Mouse (Mus musculus): ENCODE data around the gene Acp6. TPM values are rescaled to one million over a fixed set of nuclear protein-coding genes. Genes with fewer than 3 reads are reported as not detected.

Acp6 gene
- polyA plus RNA-seq, 2 experiments: 11.1 to 13.8 TPM

GRCm38 (mm10) chr3:97159986-97160385, 1.4 kb downstream of the Acp6 start:
- ATAC-seq (ENCODE audit: insufficient read depth) (no peak), DNase-seq (ENCODE audit: low read depth in 3 of 3, low spot score in 3 of 3) (no peak)
- no peaks in the 10 kb centered on the region for H3K36me3 ChIP-seq (replicated peaks; ENCODE audit: control insufficient read depth, insufficient read depth, low read depth)
- no peak overlapping the region for H3K27ac ChIP-seq
- WGBS (ENCODE audit: insufficient replicate concordance): 47% methylated on average over 2 of the region's 2 CpGs
- TF ChIP-seq CTCF (IDR thresholded peaks at IDR 0.05; ENCODE audit: low read depth) (no peak), EP300 (IDR thresholded peaks at IDR 0.05; ENCODE audit: low read depth) (no peak)
- H3K4me2 ChIP-seq (ENCODE audit: low read depth): peak overlapping the region; percentile 71
- H3K4me3 ChIP-seq (ENCODE audit: insufficient read depth in 1 of 2, low read depth in 2 of 2, low read length in 2 of 2): peak overlapping the region in 1 of 2 experiments; percentile 88; a peak in 2 of 4 replicates
- peaks cover 2 to 15% of the 10 kb centered on the region in 2 experiments; a peak in 2 of 4 replicates for H3K4me1 ChIP-seq (replicated peaks; ENCODE audit: control insufficient read depth in 2 of 2, insufficient read depth in 2 of 2, low read length in 1 of 2)
- no peaks in the 10 kb centered on the region for H3K27me3 ChIP-seq (ENCODE audit: control insufficient read depth, insufficient read depth, low read length)
- H3K9me3 ChIP-seq (ENCODE audit: control insufficient read depth, low read length): no peaks in the 10 kb centered on the region
- H3K9ac ChIP-seq (replicated peaks): peak overlapping the region; percentile 82; the same call in 1 of the 2 replicates

DNA sequence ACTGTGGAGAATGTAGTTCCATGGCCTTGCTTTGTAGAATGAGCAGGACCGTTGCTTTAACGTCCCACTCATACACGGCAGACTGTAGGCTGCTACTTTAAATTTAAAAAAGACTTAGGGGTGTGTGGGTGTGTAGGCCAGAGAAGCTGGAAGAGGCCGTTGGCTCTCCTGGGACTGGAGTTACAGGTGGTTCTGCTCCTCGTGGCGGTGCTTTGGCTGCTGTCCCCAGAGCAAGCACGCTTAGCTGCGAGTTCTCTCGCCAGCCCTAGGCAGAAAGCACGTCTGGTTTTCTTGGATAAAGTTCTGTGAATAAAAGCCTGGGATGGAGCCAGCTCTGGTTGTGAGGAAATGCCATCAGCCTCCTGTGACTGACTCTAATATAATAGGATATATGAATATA, 2.3 kb downstream of the Acp6 start:
- ATAC-seq (ENCODE audit: insufficient read depth): no peak
- peaks cover 2 to 15% of the 10 kb centered on the region in 2 experiments; a peak in 2 of 4 replicates for H3K4me1 ChIP-seq (replicated peaks; ENCODE audit: control insufficient read depth in 2 of 2, insufficient read depth in 2 of 2, low read length in 1 of 2)
- H3K4me3 ChIP-seq (ENCODE audit: insufficient read depth in 1 of 2, low read depth in 2 of 2, low read length in 2 of 2): no peak overlapping the region
- no peak overlapping the region for H3K4me2 ChIP-seq (ENCODE audit: low read depth)
- H3K9ac ChIP-seq (replicated peaks): no peak overlapping the region
- no peak overlapping the region for H3K27ac ChIP-seq
- no peaks in the 10 kb centered on the region for H3K36me3 ChIP-seq (replicated peaks; ENCODE audit: control insufficient read depth, insufficient read depth, low read depth)
- TF ChIP-seq EP300 (IDR thresholded peaks at IDR 0.05; ENCODE audit: low read depth): no peak
- no peak for TF ChIP-seq CTCF (IDR thresholded peaks at IDR 0.05; ENCODE audit: low read depth)
- H3K9me3 ChIP-seq (ENCODE audit: control insufficient read depth, low read length): no peaks in the 10 kb centered on the region
- WGBS (ENCODE audit: insufficient replicate concordance): 78% methylated on average over 10 of the region's 10 CpGs
- no peak for DNase-seq (ENCODE audit: low read depth in 3 of 3, low spot score in 3 of 3)
- no peaks in the 10 kb centered on the region for H3K27me3 ChIP-seq (ENCODE audit: control insufficient read depth, insufficient read depth, low read length)

- no peak overlapping the region for H3K4me3 ChIP-seq (ENCODE audit: insufficient read depth in 1 of 2, low read depth in 2 of 2, low read length in 2 of 2)
- TF ChIP-seq CTCF (IDR thresholded peaks at IDR 0.05; ENCODE audit: low read depth) (no peak), EP300 (IDR thresholded peaks at IDR 0.05; ENCODE audit: low read depth) (no peak)
- no peaks in the 10 kb centered on the region for H3K36me3 ChIP-seq (replicated peaks; ENCODE audit: control insufficient read depth, insufficient read depth, low read depth)
- no peak overlapping the region for H3K9ac ChIP-seq (replicated peaks)
- no peaks in the 10 kb centered on the region for H3K27me3 ChIP-seq (ENCODE audit: control insufficient read depth, insufficient read depth, low read length)
- H3K27ac ChIP-seq: no peak overlapping the region
- DNase-seq (ENCODE audit: low read depth in 3 of 3, low spot score in 3 of 3) (no peak), ATAC-seq (ENCODE audit: insufficient read depth) (no peak)
- no peaks in the 10 kb centered on the region for H3K9me3 ChIP-seq (ENCODE audit: control insufficient read depth, low read length)
- peaks cover 2 to 15% of the 10 kb centered on the region in 2 experiments; a peak in 2 of 4 replicates for H3K4me1 ChIP-seq (replicated peaks; ENCODE audit: control insufficient read depth in 2 of 2, insufficient read depth in 2 of 2, low read length in 1 of 2)
- H3K4me2 ChIP-seq (ENCODE audit: low read depth): no peak overlapping the region
- 58% methylated on average over 4 of the region's 4 CpGs for WGBS (ENCODE audit: insufficient replicate concordance)
These were observed 3.2 kb downstream of the Acp6 start for GRCm38 (mm10) chr3:97161773-97162172.

- WGBS (ENCODE audit: insufficient replicate concordance): 14% methylated on average over 4 of the region's 4 CpGs
These were observed 5.9 kb downstream of the Acp6 start for GRCm38 (mm10) chr3:97164477-97164876.

GRCm38 (mm10) chr3:97167126-97167525, 8.5 kb downstream of the Acp6 start:
- Histone ChIP-seq H3K27me3 (ENCODE audit: control insufficient read depth, insufficient read depth, low read length) (no peaks in the 10 kb centered on the region), H3K36me3 (replicated peaks; ENCODE audit: control insufficient read depth, insufficient read depth, low read depth) (no peaks in the 10 kb centered on the region), H3K4me2 (ENCODE audit: low read depth) (no peak overlapping the region), H3K9ac (replicated peaks) (no peak overlapping the region), H3K4me3 (ENCODE audit: insufficient read depth in 1 of 2, low read depth in 2 of 2, low read length in 2 of 2) (no peak overlapping the region), H3K4me1 (replicated peaks; ENCODE audit: control insufficient read depth in 2 of 2, insufficient read depth in 2 of 2, low read length in 1 of 2) (peaks cover 0 to 13% of the 10 kb centered on the region in 2 experiments; a peak in 2 of 4 replicates), H3K9me3 (ENCODE audit: control insufficient read depth, low read length) (no peaks in the 10 kb centered on the region), H3K27ac (no peak overlapping the region)
- ATAC-seq (ENCODE audit: insufficient read depth) (no peak), DNase-seq (ENCODE audit: low read depth in 3 of 3, low spot score in 3 of 3) (no peak)
- WGBS (ENCODE audit: insufficient replicate concordance): 51% methylated on average over 4 of the region's 4 CpGs
- TF ChIP-seq EP300 (IDR thresholded peaks at IDR 0.05; ENCODE audit: low read depth) (no peak), CTCF (IDR thresholded peaks at IDR 0.05; ENCODE audit: low read depth) (no peak)

More at GRCm38 (mm10) chr3:97164477-97164876, 5.9 kb downstream of the Acp6 start:
- H3K9me3 ChIP-seq (ENCODE audit: control insufficient read depth, low read length): no peaks in the 10 kb centered on the region
- H3K9ac ChIP-seq (replicated peaks): no peak overlapping the region
- no peak for TF ChIP-seq CTCF (IDR thresholded peaks at IDR 0.05; ENCODE audit: low read depth)
- peak; percentile 32; the same call in 1 of the 2 replicates for TF ChIP-seq EP300 (IDR thresholded peaks at IDR 0.05; ENCODE audit: low read depth)
- DNase-seq (ENCODE audit: low read depth in 3 of 3, low spot score in 3 of 3) (peak; percentile 25 to 28 (median 27)), ATAC-seq (ENCODE audit: insufficient read depth) (peak; percentile 82)
- no peaks in the 10 kb centered on the region for H3K27me3 ChIP-seq (ENCODE audit: control insufficient read depth, insufficient read depth, low read length)
- no peak overlapping the region for H3K4me2 ChIP-seq (ENCODE audit: low read depth)
- no peak overlapping the region for H3K4me3 ChIP-seq (ENCODE audit: insufficient read depth in 1 of 2, low read depth in 2 of 2, low read length in 2 of 2)
- no peak overlapping the region for H3K27ac ChIP-seq
- H3K4me1 ChIP-seq (replicated peaks; ENCODE audit: control insufficient read depth in 2 of 2, insufficient read depth in 2 of 2, low read length in 1 of 2): peaks cover under 1 to 15% of the 10 kb centered on the region in 2 experiments; a peak in 2 of 4 replicates
- no peaks in the 10 kb centered on the region for H3K36me3 ChIP-seq (replicated peaks; ENCODE audit: control insufficient read depth, insufficient read depth, low read depth)

Data from liver, embryonic 14.5 days (tissue).